Mouse (Mus musculus) adrenal gland, postnatal 14 days (tissue): ENCODE results near the gene Epb41l1. TPM values are rescaled to one million over a fixed set of nuclear protein-coding genes. Genes with fewer than 3 reads are reported as not detected.

Experiments used
- DNase-seq: peaks from one replicate; pipeline ENCODE4 v3.0.0; 2021; ENCODE audit warnings: mixed read lengths
- total RNA-seq: library from RNA; stranded (reverse); gene quantifications from 2 replicates; pipeline ENCODE4 v1.2.3, GENCODE M21; 2021

Gene Epb41l1
- total RNA-seq, 1 experiment from 2014 or later: 47.4 TPM

- no peak for DNase-seq
These were observed 118.3 kb downstream of the Epb41l1 start for GRCm38 (mm10) chr2:156538817-156539555.

GRCm38 (mm10) chr2:156540991-156541390 is 120.3 kb downstream of the Epb41l1 start:
- DNase-seq: peak; percentile 18

GRCm38 (mm10) chr2:156542410-156542809 is 121.7 kb downstream of the Epb41l1 start:
- no peak for DNase-seq

GRCm38 (mm10) chr2:156543804-156544203 is 123.1 kb downstream of the Epb41l1 start:
- DNase-seq: no peak

GRCm38 (mm10) chr2:156547123-156547891 is 126.6 kb downstream of the Epb41l1 start, which contains the start of gene Aar2:
TSS of gene Aar2 (plus strand) at chr2:156547584.
- DNase-seq: peak; percentile 89

GRCm38 (mm10) chr2:156552421-156552820 is 131.7 kb downstream of the Epb41l1 start:
- no peak for DNase-seq

GRCm38 (mm10) chr2:156561808-156562207 is 141.1 kb downstream of the Epb41l1 start:
- DNase-seq: no peak

- DNase-seq: no peak
These were observed 142.8 kb downstream of the Epb41l1 start for GRCm38 (mm10) chr2:156563557-156563956.

- DNase-seq: no peak
These were observed 145.8 kb downstream of the Epb41l1 start for GRCm38 (mm10) chr2:156566512-156566911.

- DNase-seq: no peak
These were observed 147.9 kb downstream of the Epb41l1 start for GRCm38 (mm10) chr2:156568647-156569046.

GRCm38 (mm10) chr2:156569261-156569660 is 148.6 kb downstream of the Epb41l1 start:
- peak; percentile 58 for DNase-seq

- DNase-seq: no peak
These were observed 150.8 kb downstream of the Epb41l1 start for GRCm38 (mm10) chr2:156571521-156571920.

GRCm38 (mm10) chr2:156576850-156577587 is 156.3 kb downstream of the Epb41l1 start:
- DNase-seq: no peak

- DNase-seq: no peak
These were observed 159.8 kb downstream of the Epb41l1 start for GRCm38 (mm10) chr2:156580507-156580906.

- DNase-seq: peak; percentile 47
These were observed 160.5 kb downstream of the Epb41l1 start for GRCm38 (mm10) chr2:156581244-156581643.

GRCm38 (mm10) chr2:156582887-156583286 is 162.2 kb downstream of the Epb41l1 start:
- no peak for DNase-seq

- no peak for DNase-seq
These were observed 163.6 kb downstream of the Epb41l1 start for GRCm38 (mm10) chr2:156584154-156584796.

GRCm38 (mm10) chr2:156584797-156585471 is 164.2 kb downstream of the Epb41l1 start:
- DNase-seq: peak; percentile 34

- no peak for DNase-seq
These were observed 168.8 kb downstream of the Epb41l1 start for GRCm38 (mm10) chr2:156589481-156589880.
